Mouse (Mus musculus) testis, adult 2 months (tissue): ENCODE data around the gene Chmp4b.

Experiments used
- CTCF ChIP-seq: fragments of 200-500 bp; IDR thresholded peaks from 2 replicates; pipeline ENCODE4 v1.5.1; 2012; ENCODE audit warnings: low read depth, mild to moderate bottlenecking, inconsistent platforms, low read length, moderate library complexity; ENCODE audit not compliant: control insufficient read depth, insufficient read depth, insufficient replicate concordance
- POLR2A ChIP-seq: fragments of 200-500 bp; IDR thresholded peaks from 2 replicates; pipeline ENCODE4 v1.6.1; 2012; ENCODE audit warnings: low read depth, mild to moderate bottlenecking, inconsistent platforms, low read length, moderate library complexity; ENCODE audit not compliant: control insufficient read depth

DNA sequence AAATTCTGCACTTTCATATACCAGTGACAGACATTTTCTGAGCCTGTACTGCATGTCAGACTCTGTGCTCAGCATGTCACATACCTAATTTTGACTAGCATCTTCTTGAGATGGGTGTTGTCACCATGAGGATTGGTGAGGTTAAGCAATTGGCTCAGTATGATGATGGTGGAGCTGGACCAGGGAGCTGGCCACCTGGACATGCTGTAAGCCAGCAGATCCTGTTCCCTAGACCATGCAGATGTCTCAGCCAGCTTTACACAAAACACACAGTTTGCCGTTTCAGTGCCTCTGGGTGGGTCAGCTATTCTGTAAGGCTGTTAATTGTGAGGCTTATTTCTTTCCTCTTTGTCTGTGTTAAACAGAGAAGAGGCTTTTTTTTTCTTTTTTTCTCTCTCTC is 31.2 kb downstream of the Chmp4b start:
- no peak for TF ChIP-seq CTCF
- TF ChIP-seq POLR2A: no peak
